Mouse (Mus musculus) thymus, adult 2 months (tissue): ENCODE data around the gene Aig1.

Experiments used
- CTCF ChIP-seq: fragments of 200-500 bp; IDR thresholded peaks from 2 replicates; pipeline ENCODE4 v1.5.1; 2012; ENCODE audit warnings: mild to moderate bottlenecking, control low read depth, low read length, moderate library complexity, borderline replicate concordance; ENCODE audit not compliant: control insufficient read depth, poor library complexity, insufficient read depth; ENCODE audit errors: extremely low read depth
- POLR2A ChIP-seq: fragments of 200-500 bp; IDR thresholded peaks from 2 replicates; pipeline ENCODE4 v1.6.1; 2012; ENCODE audit warnings: mild to moderate bottlenecking, low read length, control low read depth, moderate library complexity; ENCODE audit not compliant: control insufficient read depth, poor library complexity, insufficient read depth; ENCODE audit errors: extremely low read depth

DNA sequence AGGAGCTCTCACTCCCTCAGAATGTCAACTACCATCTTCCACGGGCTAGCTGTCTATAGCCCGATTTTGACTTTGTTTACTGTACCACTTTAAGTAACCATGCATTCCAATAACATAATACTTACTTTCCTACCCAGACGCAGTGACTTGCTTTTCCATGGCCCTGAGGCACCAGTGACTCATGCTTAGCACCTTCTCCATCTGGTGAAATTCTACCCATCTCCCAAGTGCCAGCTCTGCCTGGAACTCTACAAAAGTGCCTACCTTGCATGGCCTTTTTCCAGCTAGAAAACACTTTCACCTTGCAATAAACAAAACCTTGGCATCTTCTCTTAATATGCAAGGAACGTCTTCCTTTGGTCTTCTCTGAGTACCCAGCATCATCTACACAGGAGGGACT is 9.9 kb upstream of the Aig1 start:
- TF ChIP-seq POLR2A (no peak), CTCF (no peak)
